Mouse (Mus musculus) CH12.LX (cell line): ENCODE results near the gene Caap1. TPM values are rescaled to one million over a fixed set of nuclear protein-coding genes. Genes with fewer than 3 reads are reported as not detected.

Experiments used
- DNase-seq: peaks from one replicate; pipeline ENCODE4 v3.0.0-alpha.2; 2013; ENCODE audit errors: extremely low read depth
- H3K27ac ChIP-seq: 2 replicates; pipeline ENCODE4 v1.5.1; 2012; ENCODE audit warnings: low read depth, mild to moderate bottlenecking, control low read depth, moderate library complexity; ENCODE audit not compliant: insufficient read depth
- H3K27me3 ChIP-seq: replicated peaks from 2 replicates; pipeline ENCODE3; 2012; ENCODE audit warnings: inconsistent platforms
- H3K36me3 ChIP-seq, 2 experiments: replicated peaks in 1 of 2; 2 replicates each; pipeline versions ENCODE3 to v1.6.1; 2012; ENCODE audit warnings: inconsistent platforms in 1 of 2, low read length in 1 of 2, mild to moderate bottlenecking in 1 of 2, mixed read lengths in 1 of 2, moderate library complexity in 1 of 2; ENCODE audit not compliant: control insufficient read depth in 1 of 2, insufficient read depth in 1 of 2
- H3K4me1 ChIP-seq, 2 experiments: 2 replicates each; pipeline ENCODE4 v1.6.1; 2012; ENCODE audit warnings: inconsistent platforms in 1 of 2, moderate library complexity in 1 of 2; ENCODE audit not compliant: insufficient read depth in 2 of 2, control insufficient read depth in 1 of 2
- H3K4me2 ChIP-seq: 2 replicates; pipeline ENCODE4 v1.6.1; 2012; ENCODE audit warnings: low read depth, mild to moderate bottlenecking, control low read depth; ENCODE audit not compliant: poor library complexity, insufficient read depth, severe bottlenecking
- H3K4me3 ChIP-seq, 3 experiments: fragments of 150-350 bp in 1 of 3; sonication (generic) in 1 of 3; replicated peaks in 1 of 3; 2 replicates each; pipeline versions ENCODE3 to v1.5.1; 2011 to 2012; ENCODE audit warnings: low read depth in 2 of 3, low read length in 2 of 3, mild to moderate bottlenecking in 2 of 3, moderate library complexity in 2 of 3, control low read depth in 1 of 3, improper control_type of control experiment in 1 of 3, inconsistent platforms in 1 of 3, mixed read lengths in 1 of 3; ENCODE audit not compliant: poor library complexity in 1 of 3
- H3K79me2 ChIP-seq: replicated peaks from 2 replicates; pipeline ENCODE4 v1.6.1; 2012; ENCODE audit warnings: mild to moderate bottlenecking, moderate library complexity; ENCODE audit not compliant: control insufficient read depth, poor library complexity, insufficient read depth, severe bottlenecking; ENCODE audit errors: extremely low read depth
- H3K9ac ChIP-seq: 2 replicates; pipeline ENCODE4 v1.6.1; 2012; ENCODE audit warnings: low read depth, mild to moderate bottlenecking, control low read depth, moderate library complexity; ENCODE audit not compliant: insufficient read depth
- H3K9me3 ChIP-seq: replicated peaks from 2 replicates; pipeline ENCODE3; 2012; ENCODE audit warnings: low read length, inconsistent platforms, mixed read lengths
- BHLHE40 ChIP-seq: IDR thresholded peaks from 2 replicates; pipeline ENCODE4 v1.6.1; 2011; ENCODE audit warnings: mild to moderate bottlenecking, low read depth, low read length, improper control_type of control experiment
- CHD1 ChIP-seq: IDR thresholded peaks from 2 replicates; pipeline ENCODE4 v1.6.1; 2012; ENCODE audit warnings: low read depth, low read length, improper control_type of control experiment, inconsistent platforms
- CHD2 ChIP-seq: IDR thresholded peaks from 2 replicates; pipeline ENCODE4 v1.6.1; 2011; ENCODE audit warnings: low read length, improper control_type of control experiment
- CTCF ChIP-seq, 2 experiments: IDR thresholded peaks in 1 of 2; conservative IDR thresholded peaks in 1 of 2; 2 replicates each; pipeline ENCODE4 v1.5.1; 2011 to 2012; ENCODE audit warnings: low read depth in 2 of 2, low read length in 2 of 2, improper control_type of control experiment in 1 of 2, inconsistent platforms in 1 of 2, mild to moderate bottlenecking in 1 of 2, moderate library complexity in 1 of 2
- E2F4 ChIP-seq: IDR thresholded peaks from 2 replicates; pipeline ENCODE4 v1.6.1; 2011; ENCODE audit warnings: low read depth, low read length, improper control_type of control experiment; ENCODE audit not compliant: insufficient replicate concordance
- ELF1 ChIP-seq: IDR thresholded peaks from 2 replicates; pipeline ENCODE4 v1.6.1; 2014; ENCODE audit warnings: low read depth, mild to moderate bottlenecking, inconsistent platforms, low read length, improper control_type of control experiment
- EP300 ChIP-seq: IDR thresholded peaks from 2 replicates; pipeline ENCODE4 v1.6.1; 2011; ENCODE audit warnings: low read length, improper control_type of control experiment
- ETS1 ChIP-seq: conservative IDR thresholded peaks from 2 replicates; pipeline ENCODE4 v1.6.1; 2012; ENCODE audit warnings: low read depth, mild to moderate bottlenecking, inconsistent platforms, low read length, improper control_type of control experiment, moderate library complexity
- GABPA ChIP-seq: IDR thresholded peaks from 2 replicates; pipeline ENCODE4 v1.6.1; 2012; ENCODE audit warnings: low read depth, low read length, improper control_type of control experiment, inconsistent platforms; ENCODE audit not compliant: insufficient replicate concordance
- HCFC1 ChIP-seq: IDR thresholded peaks from 2 replicates; pipeline ENCODE4 v1.6.1; 2012; ENCODE audit warnings: low read depth, mild to moderate bottlenecking, inconsistent platforms, low read length, improper control_type of control experiment
- IRF4 ChIP-seq: IDR thresholded peaks from 2 replicates; pipeline ENCODE4 v1.6.1; 2014; ENCODE audit warnings: low read depth, mild to moderate bottlenecking, inconsistent platforms, low read length, improper control_type of control experiment
- JUN ChIP-seq: IDR thresholded peaks from 2 replicates; pipeline ENCODE4 v1.6.1; 2011; ENCODE audit warnings: low read depth, mild to moderate bottlenecking, low read length, improper control_type of control experiment, moderate library complexity; ENCODE audit not compliant: insufficient read depth
- JUND ChIP-seq: conservative IDR thresholded peaks from 2 replicates; pipeline ENCODE4 v1.6.1; 2011; ENCODE audit warnings: low read depth, low read length, improper control_type of control experiment
- KAT2A ChIP-seq: IDR thresholded peaks from 2 replicates; pipeline ENCODE4 v1.6.1; 2012; ENCODE audit warnings: low read length, improper control_type of control experiment, inconsistent platforms; ENCODE audit not compliant: insufficient replicate concordance
- MAFK ChIP-seq: IDR thresholded peaks from 2 replicates; pipeline ENCODE4 v1.6.1; 2011; ENCODE audit warnings: low read length, improper control_type of control experiment; ENCODE audit not compliant: insufficient replicate concordance
- MAX ChIP-seq: IDR thresholded peaks from 2 replicates; pipeline ENCODE4 v1.6.1; 2011; ENCODE audit warnings: low read length, improper control_type of control experiment
- MAZ ChIP-seq: IDR thresholded peaks from 2 replicates; pipeline ENCODE4 v1.6.1; 2012; ENCODE audit warnings: low read depth, mild to moderate bottlenecking, inconsistent platforms, low read length, improper control_type of control experiment, moderate library complexity
- MEF2A ChIP-seq: IDR thresholded peaks from 2 replicates; pipeline ENCODE4 v1.6.1; 2014; ENCODE audit warnings: low read depth, mild to moderate bottlenecking, inconsistent platforms, low read length, improper control_type of control experiment, borderline replicate concordance
- MXI1 ChIP-seq: IDR thresholded peaks from 2 replicates; pipeline ENCODE4 v1.6.1; 2011; ENCODE audit warnings: mild to moderate bottlenecking, low read depth, low read length, improper control_type of control experiment
- MYC ChIP-seq: IDR thresholded peaks from 2 replicates; pipeline ENCODE4 v1.6.1; 2011; ENCODE audit warnings: low read depth, mild to moderate bottlenecking, improper control_type of control experiment, low read length
- NELFE ChIP-seq: IDR thresholded peaks from 2 replicates; pipeline ENCODE4 v1.6.1; 2011; ENCODE audit warnings: low read depth, low read length, improper control_type of control experiment
- NRF1 ChIP-seq: IDR thresholded peaks from 2 replicates; pipeline ENCODE4 v1.6.1; 2014; ENCODE audit warnings: low read depth, mild to moderate bottlenecking, inconsistent platforms, low read length, improper control_type of control experiment, moderate library complexity
- PAX5 ChIP-seq: IDR thresholded peaks from 2 replicates; pipeline ENCODE4 v1.6.1; 2012; ENCODE audit warnings: low read length, inconsistent platforms, mixed read lengths
- POLR2A ChIP-seq: IDR thresholded peaks from 2 replicates; pipeline ENCODE4 v1.6.1; 2011; ENCODE audit warnings: low read depth, mild to moderate bottlenecking, improper control_type of control experiment, low read length
- POLR2AphosphoS2 ChIP-seq: IDR thresholded peaks from 2 replicates; pipeline ENCODE4 v1.6.1; 2011; ENCODE audit warnings: low read depth, low read length, improper control_type of control experiment
- RAD21 ChIP-seq: IDR thresholded peaks from 2 replicates; pipeline ENCODE4 v1.6.1; 2011; ENCODE audit warnings: low read depth, mild to moderate bottlenecking, low read length, improper control_type of control experiment, moderate library complexity
- RCOR1 ChIP-seq: conservative IDR thresholded peaks from 2 replicates; pipeline ENCODE4 v1.6.1; 2012; ENCODE audit warnings: low read depth, mild to moderate bottlenecking, inconsistent platforms, low read length, improper control_type of control experiment
- SIN3A ChIP-seq: IDR thresholded peaks from 2 replicates; pipeline ENCODE4 v1.6.1; 2012; ENCODE audit warnings: low read length, improper control_type of control experiment, inconsistent platforms
- SMC3 ChIP-seq: IDR thresholded peaks from 2 replicates; pipeline ENCODE4 v1.6.1; 2011; ENCODE audit warnings: low read depth, low read length, improper control_type of control experiment
- TBP ChIP-seq: conservative IDR thresholded peaks from 2 replicates; pipeline ENCODE4 v1.6.1; 2011; ENCODE audit warnings: low read depth, low read length, improper control_type of control experiment
- TCF12 ChIP-seq: IDR thresholded peaks from 2 replicates; pipeline ENCODE4 v1.6.1; 2014; ENCODE audit warnings: low read depth, mild to moderate bottlenecking, inconsistent platforms, low read length, improper control_type of control experiment
- UBTF ChIP-seq: IDR thresholded peaks from 2 replicates; pipeline ENCODE4 v1.6.1; 2012; ENCODE audit warnings: low read depth, mild to moderate bottlenecking, inconsistent platforms, low read length, improper control_type of control experiment, moderate library complexity
- USF1 ChIP-seq: IDR thresholded peaks from 2 replicates; pipeline ENCODE4 v1.6.1; 2014; ENCODE audit warnings: low read depth, mild to moderate bottlenecking, inconsistent platforms, low read length, improper control_type of control experiment
- USF2 ChIP-seq: conservative IDR thresholded peaks from 2 replicates; pipeline ENCODE4 v1.6.1; 2011; ENCODE audit warnings: low read depth, low read length, improper control_type of control experiment
- ZC3H11A ChIP-seq: IDR thresholded peaks from 2 replicates; pipeline ENCODE4 v1.6.1; 2012; ENCODE audit warnings: low read depth, mild to moderate bottlenecking, inconsistent platforms, low read length, improper control_type of control experiment
- ZKSCAN1 ChIP-seq: IDR thresholded peaks from 2 replicates; pipeline ENCODE4 v1.6.1; 2012; ENCODE audit warnings: low read depth, inconsistent platforms, low read length, improper control_type of control experiment, borderline replicate concordance
- ZMIZ1 ChIP-seq: IDR thresholded peaks from 2 replicates; pipeline ENCODE4 v1.6.1; 2012; ENCODE audit warnings: low read depth, mild to moderate bottlenecking, inconsistent platforms, low read length, improper control_type of control experiment
- ZNF384 ChIP-seq: IDR thresholded peaks from 2 replicates; pipeline ENCODE4 v1.6.1; 2012; ENCODE audit warnings: low read depth, low read length, improper control_type of control experiment, inconsistent platforms
- dilution Hi-C: fragments of 300-500 bp; cut with MboI; formaldehyde crosslinking; loops from 2 replicates; pipeline ENCODE4 v1.14.3; 2020; ENCODE audit warnings: low sequenced_read_pairs; ENCODE audit not compliant: extremely low pct_unique_long_range_greater_than_20kb, extremely low pct_ligation_motif_present
- in situ Hi-C: fragments of 300-500 bp; cut with MboI; formaldehyde crosslinking; loops from 3 replicates; pipeline ENCODE4 v1.14.3; 2019; ENCODE audit warnings: low sequenced_read_pairs, low pct_ligation_motif_present, low pct_unique_long_range_greater_than_20kb, mixed read lengths
- polyA plus RNA-seq: library from polyadenylated mRNA; unstranded; fragments of >175 nt; gene quantifications from 2 replicates; pipeline ENCODE4 v1.2.1, GENCODE M21; 2012; ENCODE audit warnings: low read depth; ENCODE audit not compliant: insufficient read length
- total RNA-seq, 2 experiments: library from RNA; depleted of rRNA; stranded (reverse); fragments of 300-350 nt in 1 of 2; fragments of >200 nt in 1 of 2; gene quantifications; 2 replicates each; pipeline ENCODE4 v1.2.3; 2012 to 2014

The Caap1 gene
- total RNA-seq (2012; rRNA removed), result 10.2 and 12.2 TPM in 2 replicates
- 34.1 and 40.3 TPM in 2 replicates for total RNA-seq (2014; rRNA removed)
- polyA plus RNA-seq, result 18.7 and 19.2 TPM in 2 replicates

DNA sequence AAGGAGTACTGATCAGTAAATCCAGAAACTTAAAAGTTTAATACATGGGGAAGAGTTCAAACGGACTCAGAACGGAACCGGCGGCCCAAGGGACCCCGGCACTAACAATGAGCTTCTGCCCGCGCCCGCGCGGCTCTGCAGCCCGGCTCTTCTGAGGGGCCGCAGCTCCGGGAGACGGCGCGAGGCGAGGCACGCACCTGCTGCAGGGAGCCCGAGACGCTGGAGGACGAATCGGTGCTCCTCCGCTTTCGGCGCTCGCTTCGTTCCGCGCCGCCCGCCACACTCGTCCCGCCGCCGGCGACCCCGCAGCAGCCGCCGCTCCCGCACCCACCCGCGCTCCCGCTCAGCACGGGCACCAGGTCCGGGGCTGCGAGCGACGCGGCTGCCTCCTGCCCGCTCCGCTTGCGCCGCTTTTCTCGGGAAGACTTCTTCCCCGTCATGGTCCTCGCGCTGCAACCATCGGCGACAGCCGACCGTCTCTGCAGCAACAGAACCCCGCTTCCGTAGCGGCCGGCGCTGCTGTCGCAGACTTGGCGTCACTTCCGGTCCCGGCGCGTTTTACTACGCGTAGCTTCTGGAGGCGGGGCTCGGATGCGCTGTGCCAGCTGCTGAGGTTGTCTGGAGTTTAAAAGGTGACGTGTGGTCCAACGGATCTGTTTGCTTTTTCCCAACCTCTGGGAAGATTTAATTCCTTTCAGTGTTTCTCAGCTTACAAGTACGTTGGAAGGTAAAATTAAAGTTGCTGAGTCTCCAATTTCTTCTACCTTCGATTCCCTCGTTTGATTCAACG, at the start of gene Caap1, which contains the start of gene Gm10306:
Gene Caap1 (minus strand): TSS at position 532 of the 790 bp plus-strand sequence.
Gene Gm10306 (plus strand): TSS at position 282 of the 790 bp plus-strand sequence.
- H3K9ac ChIP-seq, result peak within 1 kb of the TSS; percentile 70
- no peaks in the 10 kb centered on the region for H3K36me3 ChIP-seq
- TF ChIP-seq KAT2A (peak; percentile 85; the same call in 1 of the 2 replicates), E2F4 (no peak), UBTF (0 out of 2 replicates have a peak, but pooled peaks have one; percentile 58), RAD21 (no peak), JUND (no peak), SMC3 (no peak), RCOR1 (no peak), ZKSCAN1 (no peak), ZMIZ1 (peak; percentile 75; the same call in 1 of the 2 replicates), JUN (no peak), IRF4 (peak; percentile 74), POLR2AphosphoS2 (peak; percentile 86; the same call in 1 of the 2 replicates), USF2 (no peak), SIN3A (peak; percentile 98), HCFC1 (peak; percentile 95), CHD2 (0 out of 2 replicates have a peak, but pooled peaks have one; percentile 11), ZNF384 (no peak), TBP (peak; percentile 88), MAFK (no peak), USF1 (no peak), MAX (peak; percentile 63; the same call in 1 of the 2 replicates), ELF1 (peak; percentile 97), NRF1 (peak; percentile 57; the same call in 1 of the 2 replicates), MEF2A (peak; percentile 65; the same call in 1 of the 2 replicates), CTCF (conservative IDR thresholded peaks at IDR 0.05 in 1 of 2, IDR thresholded peaks at IDR 0.05 in 1 of 2; ENCODE audit: low read depth in 2 of 2, low read length in 2 of 2) (no peak), PAX5 (no peak), POLR2A (peak; percentile 92), CHD1 (no peak), BHLHE40 (no peak), ETS1 (peak; percentile 32; the same call in 1 of the 2 replicates), GABPA (peak; percentile 46; the same call in 1 of the 2 replicates), MYC (0 out of 2 replicates have a peak, but pooled peaks have one; percentile 9), MAZ (no peak), EP300 (no peak), TCF12 (peak; percentile 94), ZC3H11A (no peak), NELFE (peak; percentile 91), MXI1 (peak; percentile 90)
- TF ChIP-seq, all 38 proteins: peak for 20
- Histone ChIP-seq H3K27ac (no peak within 1 kb of the TSS), H3K4me1 (peaks cover 0 to 12% of the 10 kb centered on the region in 2 experiments; a peak in 3 of 4 replicates), H3K27me3 (no peaks in the 10 kb centered on the region), H3K79me2 (peaks cover 16% of the 10 kb centered on the region), H3K9me3 (no peaks in the 10 kb centered on the region), H3K4me2 (peak within 1 kb of the TSS; percentile 87), H3K4me3 (peak within 1 kb of the TSS; percentile 75 to 99 (median 98))
- dilution Hi-C loops (no loop called here), in situ Hi-C loops (no loop called here)
- peak; percentile 92 for DNase-seq
